Mouse (Mus musculus) brown adipose tissue, adult 24 weeks (tissue): ENCODE results near the gene Gm26965. TPM values are rescaled to one million over a fixed set of nuclear protein-coding genes. Genes with fewer than 3 reads are reported as not detected.
A peak's percentile ranks its signal among the peaks of the same experiment; 100 is the strongest.

Experiments used
- H3K27ac ChIP-seq: fragments of 200-500 bp; replicated peaks from 2 replicates; pipeline ENCODE4 v1.5.1; 2012; ENCODE audit warnings: low read depth, mild to moderate bottlenecking, low read length
- H3K4me1 ChIP-seq: fragments of 200-500 bp; 2 replicates; pipeline ENCODE4 v1.6.1; 2012; ENCODE audit warnings: low read length, mixed read lengths; ENCODE audit not compliant: control insufficient read depth, insufficient read depth, insufficient read length
- H3K4me3 ChIP-seq: fragments of 200-500 bp; 2 replicates; pipeline ENCODE4 v1.5.1; 2012; ENCODE audit warnings: low read depth, mild to moderate bottlenecking, low read length, moderate library complexity; ENCODE audit not compliant: insufficient read depth
- polyA plus RNA-seq: library from polyadenylated mRNA; stranded (reverse); fragments of >200 nt; gene quantifications from 2 replicates; pipeline ENCODE4 v1.2.4, GENCODE M21; 2012; ENCODE audit not compliant: missing spikeins, insufficient read depth, insufficient read length

Gene Gm26965
- polyA plus RNA-seq, result not detected in 2 replicates

DNA sequence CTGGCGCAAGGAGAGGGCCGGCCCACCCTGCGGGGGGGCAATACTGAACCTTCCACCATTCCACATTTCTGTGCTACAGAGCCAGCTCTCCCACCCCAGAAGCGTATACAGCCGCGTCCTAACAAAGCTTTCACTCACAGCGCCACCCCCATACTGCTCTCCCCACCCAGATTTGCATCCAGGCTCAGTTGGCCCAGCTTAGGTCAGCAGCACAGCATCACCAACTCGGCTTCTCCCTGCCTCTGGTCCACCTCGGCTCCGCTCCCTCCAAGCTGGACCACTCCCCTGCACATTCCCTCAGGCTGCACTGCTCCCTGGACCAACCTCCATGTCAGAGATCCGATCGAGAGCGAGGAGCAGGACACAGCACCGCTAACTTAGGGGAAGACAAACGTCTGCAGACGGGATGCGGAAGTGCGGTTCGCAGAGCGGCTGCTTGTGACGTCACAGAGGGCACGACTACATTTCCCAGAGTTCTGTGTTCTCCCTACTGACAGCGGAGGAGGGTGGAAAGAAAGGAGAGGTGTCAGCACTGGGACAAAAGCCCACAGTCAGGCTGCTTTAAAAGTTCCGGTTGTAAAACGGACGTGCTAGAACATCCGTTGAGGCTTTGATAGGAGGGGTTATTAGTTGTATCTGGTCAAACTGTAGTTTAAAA, at the start of gene Gm26965, which contains the start of gene Zfp87:
Gene Gm26965 (minus strand): TSS at position 399 of the 658 bp plus-strand sequence.
Gene Zfp87 (minus strand): TSS at position 425 of the 658 bp plus-strand sequence.
- H3K4me1 ChIP-seq, result no peaks in the 10 kb centered on the region
- peak within 1 kb of the TSS; percentile 74 for H3K4me3 ChIP-seq
- H3K27ac ChIP-seq, result no peak within 1 kb of the TSS

DNA sequence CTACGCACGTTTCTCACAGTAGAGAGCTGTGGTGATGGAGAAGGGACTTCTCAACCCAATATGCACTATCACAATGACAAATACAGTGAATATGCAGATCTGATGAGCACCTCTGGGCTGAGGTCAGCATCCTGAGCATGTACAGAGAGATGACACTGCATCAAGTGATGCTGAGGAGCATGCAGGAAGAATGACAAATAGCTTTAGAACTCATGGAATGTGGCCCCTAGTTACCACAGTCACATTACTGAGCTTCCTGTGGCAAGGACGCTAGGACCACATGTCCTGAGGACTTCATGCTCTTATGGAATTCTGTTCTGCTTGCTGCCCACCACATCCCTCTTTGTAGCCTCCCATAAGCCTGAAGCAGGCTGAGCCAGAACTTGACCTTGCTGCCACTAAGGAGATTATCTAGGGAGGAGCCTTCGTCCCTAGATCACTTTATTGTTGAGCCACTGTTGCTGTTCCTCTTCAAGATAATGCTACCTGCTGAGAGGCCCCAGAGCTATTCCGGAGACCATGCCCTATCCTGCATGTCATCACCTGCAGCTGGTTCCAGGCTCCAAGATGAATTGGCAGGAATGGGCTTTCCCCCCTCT, 46.7 kb upstream of the Gm26965 start:
- H3K27ac ChIP-seq, result no peak overlapping the region

DNA sequence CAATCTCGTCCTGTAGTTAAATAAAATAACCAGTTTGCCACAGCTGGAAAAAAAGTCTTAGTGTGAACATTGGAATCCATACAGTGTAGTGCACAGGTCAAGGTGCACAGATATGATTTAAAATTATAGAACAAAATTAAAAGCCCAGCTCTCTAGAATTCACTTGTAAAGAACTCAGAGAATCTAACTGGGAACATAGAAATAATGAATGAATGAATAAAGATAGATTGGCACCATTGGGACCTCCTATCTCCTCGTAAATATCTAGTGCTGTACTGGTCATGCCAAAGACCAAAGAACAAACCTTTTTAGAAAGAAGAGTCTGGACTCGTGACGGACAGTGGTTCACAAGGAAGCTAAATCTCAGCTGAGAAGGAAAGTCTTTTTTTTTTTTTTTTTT, 27.8 kb upstream of the Gm26965 start, which contains the start of gene Zfp748:
Gene Zfp748 (minus strand): TSS at position 101 of the 400 bp plus-strand sequence.
- H3K4me1 ChIP-seq, result no peaks in the 10 kb centered on the region
- peak within 1 kb of the TSS; percentile 97 for H3K4me3 ChIP-seq
- peak within 1 kb of the TSS; percentile 88 for H3K27ac ChIP-seq

More for the DNA sequence above, 46.7 kb upstream of the Gm26965 start:
- Histone ChIP-seq H3K4me1 (no peaks in the 10 kb centered on the region), H3K4me3 (no peak overlapping the region)

DNA sequence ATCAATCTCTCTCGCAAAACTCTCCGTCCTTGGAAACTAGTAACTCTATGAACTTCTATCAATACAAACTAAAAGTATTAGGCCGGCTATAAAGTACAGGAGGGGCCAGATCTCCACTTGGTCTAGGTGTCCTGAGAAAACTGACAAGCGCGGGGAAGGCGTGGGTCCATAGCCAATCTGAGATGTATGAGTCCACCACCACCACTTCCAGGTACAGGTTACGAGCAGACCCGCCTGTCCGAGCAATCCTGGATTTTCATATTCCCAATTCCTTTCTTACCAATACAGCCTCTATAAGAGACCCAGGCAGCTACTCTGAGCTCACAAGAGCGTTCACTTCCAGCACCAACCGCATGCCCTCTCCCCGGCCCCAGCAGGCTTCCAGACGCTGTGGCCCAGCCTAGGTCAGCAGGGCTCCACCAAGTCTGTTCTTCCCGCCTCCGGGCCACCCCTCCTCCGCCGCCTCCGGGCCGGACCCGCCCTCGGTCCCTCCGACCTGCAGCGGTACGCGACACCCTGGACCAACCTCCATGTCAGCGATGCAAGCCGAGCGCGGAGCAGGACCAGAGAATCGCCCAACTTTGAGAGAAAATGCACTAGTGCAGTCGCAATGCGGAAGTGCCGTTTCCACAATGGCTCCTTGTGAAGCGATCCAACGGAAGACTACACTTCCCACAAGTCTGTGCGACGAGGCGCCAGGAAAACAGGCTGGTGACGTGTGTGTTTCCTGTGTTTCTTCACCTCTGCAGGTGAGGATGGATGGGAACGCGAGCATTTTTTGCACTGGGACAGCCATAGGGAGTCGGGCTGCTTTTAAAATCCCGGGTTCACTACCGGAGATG, 26.8 kb upstream of the Gm26965 start:
- Histone ChIP-seq H3K4me3 (peak overlapping the region; percentile 97), H3K4me1 (no peaks in the 10 kb centered on the region), H3K27ac (peak overlapping the region; percentile 88)

DNA sequence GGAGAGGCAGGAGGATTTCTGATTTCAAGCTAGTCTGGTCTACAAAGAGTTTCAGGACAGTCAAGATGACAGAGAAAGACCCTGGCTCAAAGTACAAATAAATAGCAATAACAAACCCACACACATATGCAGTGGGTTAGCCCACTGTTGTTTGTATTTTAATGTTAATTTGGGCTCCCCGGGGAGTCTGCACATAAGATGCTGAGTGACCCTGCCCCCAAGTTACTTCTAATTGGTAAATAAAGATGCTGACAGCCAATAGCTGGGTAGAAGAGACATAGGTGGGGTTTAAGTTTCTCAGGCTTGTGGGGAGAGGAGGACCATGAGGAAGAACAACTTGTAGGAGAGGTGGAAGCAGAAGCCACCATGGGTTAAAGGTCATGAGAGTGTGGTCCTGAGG, 20.0 kb upstream of the Gm26965 start:
- H3K4me3 ChIP-seq, result no peak overlapping the region
- no peaks in the 10 kb centered on the region for H3K4me1 ChIP-seq
- no peak overlapping the region for H3K27ac ChIP-seq

DNA sequence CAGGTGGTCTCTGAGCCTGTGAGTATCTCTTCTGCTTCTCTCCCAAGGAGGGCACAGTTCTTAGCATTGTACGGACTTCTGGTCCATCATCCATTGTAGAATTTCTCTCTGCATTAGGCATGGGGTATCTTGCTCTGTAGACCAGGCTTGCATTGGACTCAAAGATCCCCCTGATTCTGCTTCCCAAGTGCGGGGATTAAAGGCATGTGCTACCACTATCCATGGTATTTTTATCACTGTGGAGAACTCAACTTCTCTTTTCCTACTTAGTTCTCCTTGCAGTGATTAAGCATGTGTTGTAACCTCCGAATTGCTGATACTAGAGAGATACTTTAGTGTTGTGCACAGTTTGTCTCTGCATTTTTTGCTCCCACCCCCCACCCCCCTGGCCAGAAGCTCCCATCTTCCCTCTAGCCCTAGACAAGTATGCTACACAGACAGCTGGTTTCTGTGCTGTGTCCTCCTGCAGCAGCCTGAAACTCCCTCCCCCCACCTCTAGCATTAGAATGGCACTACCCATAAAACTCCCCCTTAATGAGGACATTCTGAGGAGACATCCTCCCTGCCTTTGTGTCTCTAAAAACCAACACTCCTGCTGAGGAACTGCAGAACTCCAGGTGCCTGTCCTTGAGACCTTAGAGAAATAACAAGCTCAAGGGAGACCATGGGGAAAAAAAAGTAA, 1.2 kb upstream of the Gm26965 start:
- Histone ChIP-seq H3K4me1 (no peaks in the 10 kb centered on the region), H3K27ac (no peak overlapping the region), H3K4me3 (no peak overlapping the region)

DNA sequence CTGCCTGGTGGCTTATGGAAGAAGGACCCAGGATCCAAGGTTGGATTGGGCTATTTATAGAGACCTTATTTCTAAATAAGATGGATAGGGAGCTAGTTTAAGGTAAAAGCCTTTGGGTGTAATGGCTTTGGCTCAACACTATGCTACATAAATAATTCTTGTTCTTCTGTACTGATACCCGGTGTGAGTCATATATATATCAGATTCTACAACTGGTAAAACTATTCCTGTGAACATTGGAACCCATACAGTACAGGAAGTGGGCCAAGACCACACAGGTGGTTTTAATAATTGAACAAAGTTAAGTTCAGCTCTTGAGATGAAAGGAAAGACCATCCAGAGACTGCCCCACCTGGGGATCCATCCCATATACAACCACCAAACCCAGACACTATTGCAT, 25.0 kb downstream of the Gm26965 start:
- Histone ChIP-seq H3K4me1 (peaks cover 5% of the 10 kb centered on the region), H3K4me3 (no peak overlapping the region), H3K27ac (no peak overlapping the region)

DNA sequence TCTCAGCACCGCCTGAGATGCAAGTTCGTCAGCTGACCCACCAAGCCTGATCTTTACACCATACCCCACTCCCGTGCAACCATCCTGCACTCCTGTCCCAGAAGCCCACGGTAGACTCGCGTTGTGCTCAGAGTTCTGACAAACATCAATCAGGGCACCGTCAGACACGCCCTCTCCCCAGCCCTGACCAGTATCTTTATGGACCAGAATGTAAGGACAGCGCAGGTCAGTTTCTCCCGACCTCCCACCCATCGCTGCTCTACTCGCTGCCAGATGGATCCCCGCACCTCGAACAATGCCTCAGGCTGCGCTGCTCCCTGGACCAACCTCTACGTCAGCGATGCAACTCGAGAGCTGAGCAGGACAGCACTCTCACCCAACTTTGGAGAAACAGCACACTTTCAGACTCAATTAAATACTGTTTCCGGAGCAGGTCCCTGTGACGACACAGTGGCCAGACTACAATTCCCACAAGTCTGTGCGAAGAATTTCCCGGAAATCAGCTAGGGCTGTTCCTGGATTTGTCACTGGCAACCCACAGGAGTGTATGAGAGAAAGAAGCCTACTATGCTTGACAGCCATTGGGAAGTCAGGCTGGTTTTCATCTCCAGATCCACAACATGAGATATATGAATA, 25.7 kb downstream of the Gm26965 start, which contains the start of gene Zfp58:
Gene Zfp58 (minus strand): TSS at position 472 of the 636 bp plus-strand sequence.
- Histone ChIP-seq H3K4me3 (peak within 1 kb of the TSS; percentile 99), H3K4me1 (peaks cover 5% of the 10 kb centered on the region), H3K27ac (no peak within 1 kb of the TSS; the same call in 1 of the 2 replicates)

DNA sequence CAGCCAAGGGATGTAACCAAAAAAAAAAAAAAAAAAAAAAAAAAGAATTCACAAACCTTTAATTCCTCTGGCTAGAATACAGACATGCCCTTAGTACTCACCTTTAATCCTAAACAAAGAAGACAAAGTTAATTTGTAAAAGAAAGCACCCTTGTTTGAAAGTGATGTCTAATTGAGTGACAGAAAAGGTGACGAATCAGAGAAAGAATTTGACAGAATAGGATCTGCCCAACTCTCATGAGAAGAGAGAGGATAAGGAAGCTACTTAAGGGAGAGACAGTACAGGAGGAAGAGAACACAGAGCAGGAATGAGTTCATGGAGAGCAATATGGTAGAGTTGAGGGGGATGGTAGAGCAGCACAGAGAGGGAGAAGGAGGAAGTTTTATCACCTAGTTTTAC, 30.3 kb downstream of the Gm26965 start:
- peaks cover 5% of the 10 kb centered on the region for H3K4me1 ChIP-seq
- H3K27ac ChIP-seq, result no peak overlapping the region
- H3K4me3 ChIP-seq, result no peak overlapping the region

DNA sequence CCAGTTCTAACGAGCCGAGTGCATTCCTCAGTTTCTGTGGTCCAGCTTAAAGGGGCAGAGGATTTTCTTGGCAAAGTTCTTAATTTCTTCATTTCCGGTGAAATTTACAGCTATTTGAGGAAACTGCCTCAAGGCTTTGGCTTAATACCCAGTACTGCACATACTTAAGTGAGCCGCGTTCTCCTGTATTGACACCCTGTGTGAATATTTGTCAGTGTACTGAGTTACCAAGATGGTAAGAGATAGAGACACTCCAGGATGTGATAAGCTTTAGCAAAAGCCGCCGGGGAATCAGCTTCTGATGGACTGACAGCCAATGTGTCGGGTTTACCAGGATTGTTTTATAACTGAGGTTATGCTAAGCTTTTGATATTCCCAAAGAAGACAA, 41.5 kb downstream of the Gm26965 start:
- H3K4me3 ChIP-seq, result peak overlapping the region; percentile 77
- H3K4me1 ChIP-seq, result no peaks in the 10 kb centered on the region

DNA sequence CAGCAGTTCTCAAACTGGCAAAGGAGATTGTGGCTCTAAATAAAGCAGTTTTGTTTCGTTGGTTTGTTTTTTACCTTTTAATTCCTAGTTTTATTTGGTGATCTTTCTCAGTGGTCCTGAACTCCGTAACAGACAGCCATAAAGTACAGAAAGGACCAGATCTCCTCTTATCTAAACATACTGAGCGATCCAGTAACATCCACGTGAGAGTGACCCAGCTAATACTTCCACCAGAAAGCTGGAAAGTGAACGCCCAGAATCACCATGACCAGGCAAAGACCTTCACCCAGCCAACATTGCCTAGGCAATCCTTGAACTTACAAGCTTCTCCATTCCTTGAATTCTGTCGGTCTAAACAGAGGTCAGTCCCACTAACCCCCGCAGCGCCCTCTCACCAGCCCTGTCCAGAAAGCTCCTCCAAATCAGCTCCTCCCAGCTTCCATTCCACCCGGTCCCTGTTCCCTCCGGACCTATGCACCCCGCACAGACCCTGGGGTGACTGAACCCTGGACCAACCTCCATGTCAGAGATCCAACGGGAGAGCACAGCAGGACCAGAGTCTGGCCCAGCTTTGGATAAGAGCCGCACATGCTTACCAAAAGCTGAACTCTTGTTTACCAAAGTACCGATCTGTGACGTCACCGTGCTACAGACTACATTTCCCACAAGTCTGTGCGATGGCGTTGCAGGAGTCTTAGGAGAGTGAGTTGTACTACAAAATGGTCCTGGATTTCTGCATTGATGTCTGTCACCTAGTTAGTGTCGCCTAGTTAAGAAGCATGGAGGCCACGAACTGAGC, 42.1 kb downstream of the Gm26965 start, which contains the start of gene Zfp874b:
Gene Zfp874b (minus strand): TSS at position 634 of the 799 bp plus-strand sequence.
- peak within 1 kb of the TSS; percentile 77 for H3K4me3 ChIP-seq
- H3K4me1 ChIP-seq, result no peaks in the 10 kb centered on the region
- peak within 1 kb of the TSS; percentile 80 for H3K27ac ChIP-seq

More for the DNA sequence above, 41.5 kb downstream of the Gm26965 start:
- peak overlapping the region; percentile 68 for H3K27ac ChIP-seq

DNA sequence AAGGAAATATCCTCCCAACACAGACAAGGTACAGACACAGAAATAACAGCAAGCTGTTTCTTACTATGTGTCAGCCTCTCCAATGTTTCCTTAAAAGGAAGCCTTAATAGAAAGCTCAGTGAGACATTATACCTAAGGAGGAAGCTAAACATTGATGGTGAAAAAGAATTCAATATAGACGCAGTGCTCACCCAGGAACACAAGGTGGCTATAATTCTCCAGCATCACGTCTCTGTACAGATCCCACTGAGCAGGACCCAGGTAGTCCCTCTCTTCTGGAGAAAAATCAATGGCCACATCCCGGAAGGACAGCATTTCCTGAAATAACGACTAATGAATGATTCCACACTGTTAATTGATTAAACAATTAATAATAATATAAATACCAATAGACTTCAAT, 44.4 kb downstream of the Gm26965 start:
- Histone ChIP-seq H3K27ac (no peak overlapping the region), H3K4me3 (no peak overlapping the region), H3K4me1 (no peaks in the 10 kb centered on the region)

DNA sequence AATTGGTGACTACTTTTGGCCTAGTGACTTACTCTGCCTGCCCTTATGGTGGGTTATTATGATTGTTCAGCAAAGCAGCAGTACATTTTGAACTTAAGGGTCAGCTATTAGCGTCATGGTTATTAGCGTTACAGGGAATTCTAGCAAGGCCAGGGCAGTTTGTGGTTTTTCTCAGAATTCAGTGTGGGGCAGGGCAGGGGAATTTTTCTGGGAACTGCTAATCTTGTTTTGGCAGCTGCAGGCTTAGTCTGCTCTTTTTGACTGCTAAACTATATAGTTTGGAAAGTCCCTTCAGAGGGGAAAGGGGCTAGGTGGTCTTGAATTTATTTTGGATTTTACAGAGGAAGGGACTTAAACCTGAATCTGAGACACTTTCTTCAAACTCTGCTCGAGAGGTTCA, 56.7 kb downstream of the Gm26965 start:
- Histone ChIP-seq H3K27ac (no peak overlapping the region), H3K4me1 (no peaks in the 10 kb centered on the region), H3K4me3 (no peak overlapping the region)
